Mouse (Mus musculus): ENCODE measurements around the gene Ephx1. TPM values are rescaled to one million over a fixed set of nuclear protein-coding genes. Genes with fewer than 3 reads are reported as not detected.

Ephx1 gene
- polyA plus RNA-seq, 1 experiment = 60.6 TPM

GRCm38 (mm10) chr1:180934467-180935419 lies 86.0 kb downstream of the Ephx1 start, which contains the start of gene Lefty1:
Gene Lefty1, plus strand, starts transcription at chr1:180935022.
- Histone ChIP-seq H3ac (ENCODE audit: control insufficient read depth, insufficient read length, low read depth) (no peak within 1 kb of the TSS), H3K79me2 (ENCODE audit: control insufficient read depth, insufficient read depth) (no peaks in the 10 kb centered on the region), H3K27me3 (ENCODE audit: control insufficient read depth, insufficient read depth, insufficient read length) (peaks cover 3% of the 10 kb centered on the region), H3K4me3 (ENCODE audit: insufficient read depth, poor library complexity, severe bottlenecking) (no peak within 1 kb of the TSS), H3K36me3 (ENCODE audit: control insufficient read depth, insufficient read depth) (no peaks in the 10 kb centered on the region), H3K79me3 (ENCODE audit: low read depth) (no peaks in the 10 kb centered on the region)
- TF ChIP-seq MYOD1 (IDR thresholded peaks at IDR 0.05; ENCODE audit: control insufficient read depth, insufficient read length, low read depth) (peak; percentile 8), FOSL1 (IDR thresholded peaks at IDR 0.05; ENCODE audit: insufficient read depth, low read length, poor library complexity, severe bottlenecking) (no peak)

GRCm38 (mm10) chr1:180933659-180934058 lies 87.0 kb downstream of the Ephx1 start:
- no peaks in the 10 kb centered on the region for H3K79me2 ChIP-seq (ENCODE audit: control insufficient read depth, insufficient read depth)
- H3K79me3 ChIP-seq (ENCODE audit: low read depth) = no peaks in the 10 kb centered on the region
- no peak overlapping the region for H3K4me3 ChIP-seq (ENCODE audit: insufficient read depth, poor library complexity, severe bottlenecking)
- no peaks in the 10 kb centered on the region for H3K36me3 ChIP-seq (ENCODE audit: control insufficient read depth, insufficient read depth)
- H3ac ChIP-seq (ENCODE audit: control insufficient read depth, insufficient read length, low read depth) = no peak overlapping the region
- TF ChIP-seq MYOG (IDR thresholded peaks at IDR 0.05; ENCODE audit: control insufficient read depth, extremely low read depth, insufficient read length) = no peak
- no peak for TF ChIP-seq USF1 (IDR thresholded peaks at IDR 0.05; ENCODE audit: low read depth)
- no peak for TF ChIP-seq MAX (IDR thresholded peaks at IDR 0.05)
- no peak for TF ChIP-seq FOSL1 (IDR thresholded peaks at IDR 0.05; ENCODE audit: insufficient read depth, low read length, poor library complexity, severe bottlenecking)
- TF ChIP-seq MYOD1 (IDR thresholded peaks at IDR 0.05; ENCODE audit: control insufficient read depth, insufficient read length, low read depth) = no peak
- TF ChIP-seq CEBPB (IDR thresholded peaks at IDR 0.05; ENCODE audit: low read depth) = no peak
- no peak for TF ChIP-seq CTCF (IDR thresholded peaks at IDR 0.05; ENCODE audit: control insufficient read depth, insufficient read depth, insufficient read length)
- peaks cover 3% of the 10 kb centered on the region for H3K27me3 ChIP-seq (ENCODE audit: control insufficient read depth, insufficient read depth, insufficient read length)

- Histone ChIP-seq H3K4me3 (ENCODE audit: insufficient read depth, poor library complexity, severe bottlenecking) (no peak overlapping the region), H3K79me2 (ENCODE audit: control insufficient read depth, insufficient read depth) (no peaks in the 10 kb centered on the region), H3K27me3 (ENCODE audit: control insufficient read depth, insufficient read depth, insufficient read length) (peaks cover 3% of the 10 kb centered on the region), H3K79me3 (ENCODE audit: low read depth) (no peaks in the 10 kb centered on the region), H3K36me3 (ENCODE audit: control insufficient read depth, insufficient read depth) (no peaks in the 10 kb centered on the region), H3ac (ENCODE audit: control insufficient read depth, insufficient read length, low read depth) (no peak overlapping the region)
- TF ChIP-seq MYOD1 (IDR thresholded peaks at IDR 0.05; ENCODE audit: control insufficient read depth, insufficient read length, low read depth) = no peak
- TF ChIP-seq FOSL1 (IDR thresholded peaks at IDR 0.05; ENCODE audit: insufficient read depth, low read length, poor library complexity, severe bottlenecking) = peak; percentile 43
- no peak for TF ChIP-seq MAX (IDR thresholded peaks at IDR 0.05)
These were observed 89.6 kb downstream of the Ephx1 start for GRCm38 (mm10) chr1:180931106-180931505.

GRCm38 (mm10) chr1:180929599-180929998 lies 91.1 kb downstream of the Ephx1 start:
- Histone ChIP-seq H3K4me3 (ENCODE audit: insufficient read depth, poor library complexity, severe bottlenecking) (no peak overlapping the region), H3K79me3 (ENCODE audit: low read depth) (no peaks in the 10 kb centered on the region), H3K27me3 (ENCODE audit: control insufficient read depth, insufficient read depth, insufficient read length) (no peaks in the 10 kb centered on the region), H3K79me2 (ENCODE audit: control insufficient read depth, insufficient read depth) (no peaks in the 10 kb centered on the region), H3K36me3 (ENCODE audit: control insufficient read depth, insufficient read depth) (no peaks in the 10 kb centered on the region), H3ac (ENCODE audit: control insufficient read depth, insufficient read length, low read depth) (no peak overlapping the region)
- TF ChIP-seq CEBPB (IDR thresholded peaks at IDR 0.05; ENCODE audit: low read depth) (no peak), CTCF (IDR thresholded peaks at IDR 0.05; ENCODE audit: control insufficient read depth, insufficient read depth, insufficient read length) (no peak), FOSL1 (IDR thresholded peaks at IDR 0.05; ENCODE audit: insufficient read depth, low read length, poor library complexity, severe bottlenecking) (no peak)

- TF ChIP-seq MYOG (IDR thresholded peaks at IDR 0.05; ENCODE audit: control insufficient read depth, extremely low read depth, insufficient read length) = no peak
- no peak for TF ChIP-seq MYOD1 (IDR thresholded peaks at IDR 0.05; ENCODE audit: control insufficient read depth, insufficient read length, low read depth)
- no peak for TF ChIP-seq CTCF (IDR thresholded peaks at IDR 0.05; ENCODE audit: control insufficient read depth, insufficient read depth, insufficient read length)
- TF ChIP-seq MAX (IDR thresholded peaks at IDR 0.05) = no peak
- TF ChIP-seq USF1 (IDR thresholded peaks at IDR 0.05; ENCODE audit: low read depth) = no peak
- TF ChIP-seq FOSL1 (IDR thresholded peaks at IDR 0.05; ENCODE audit: insufficient read depth, low read length, poor library complexity, severe bottlenecking) = no peak
- TF ChIP-seq CEBPB (IDR thresholded peaks at IDR 0.05; ENCODE audit: low read depth) = no peak
- Histone ChIP-seq H3ac (ENCODE audit: control insufficient read depth, insufficient read length, low read depth) (no peak overlapping the region), H3K4me3 (ENCODE audit: insufficient read depth, poor library complexity, severe bottlenecking) (no peak overlapping the region), H3K27me3 (ENCODE audit: control insufficient read depth, insufficient read depth, insufficient read length) (no peaks in the 10 kb centered on the region), H3K79me3 (ENCODE audit: low read depth) (no peaks in the 10 kb centered on the region), H3K36me3 (ENCODE audit: control insufficient read depth, insufficient read depth) (no peaks in the 10 kb centered on the region), H3K79me2 (ENCODE audit: control insufficient read depth, insufficient read depth) (no peaks in the 10 kb centered on the region)
These were observed 94.4 kb downstream of the Ephx1 start for GRCm38 (mm10) chr1:180926286-180926685.

Other genes starting within 250 kb of the Ephx1 start
- 570 TPM for gene H3f3a, start 207.0 kb downstream of the Ephx1 start, polyA plus RNA-seq (2012; fragmentation: generic; extraction: Trizol)
- 17.7 TPM for gene Sde2, start 169.8 kb downstream of the Ephx1 start, polyA plus RNA-seq (2012; fragmentation: generic; extraction: Trizol)
- not detected for gene Lefty2, start 127.8 kb downstream of the Ephx1 start, polyA plus RNA-seq (2012; fragmentation: generic; extraction: Trizol)
- gene Pycr2, start 116.6 kb downstream of the Ephx1 start, polyA plus RNA-seq (2012; fragmentation: generic; extraction: Trizol) = 114 TPM
- gene Lefty1, start 85.9 kb downstream of the Ephx1 start, polyA plus RNA-seq (2012; fragmentation: generic; extraction: Trizol) = 2.1 TPM
- gene Tmem63a, start 78.6 kb downstream of the Ephx1 start, polyA plus RNA-seq (2012; fragmentation: generic; extraction: Trizol) = 38.5 TPM
- not detected for gene 9130409I23Rik, start 30.3 kb upstream of the Ephx1 start, polyA plus RNA-seq (2012; fragmentation: generic; extraction: Trizol)
- gene Nvl, start 123.3 kb upstream of the Ephx1 start, polyA plus RNA-seq (2012; fragmentation: generic; extraction: Trizol) = 8.2 TPM
- gene Cnih4, start 123.8 kb upstream of the Ephx1 start, polyA plus RNA-seq (2012; fragmentation: generic; extraction: Trizol) = 109 TPM
- 38.4 TPM for gene Wdr26, start 191.1 kb upstream of the Ephx1 start, polyA plus RNA-seq (2012; fragmentation: generic; extraction: Trizol)

Data from C2C12 (cell line).